Mouse (Mus musculus): ENCODE results near the gene Mark3.

DNA sequence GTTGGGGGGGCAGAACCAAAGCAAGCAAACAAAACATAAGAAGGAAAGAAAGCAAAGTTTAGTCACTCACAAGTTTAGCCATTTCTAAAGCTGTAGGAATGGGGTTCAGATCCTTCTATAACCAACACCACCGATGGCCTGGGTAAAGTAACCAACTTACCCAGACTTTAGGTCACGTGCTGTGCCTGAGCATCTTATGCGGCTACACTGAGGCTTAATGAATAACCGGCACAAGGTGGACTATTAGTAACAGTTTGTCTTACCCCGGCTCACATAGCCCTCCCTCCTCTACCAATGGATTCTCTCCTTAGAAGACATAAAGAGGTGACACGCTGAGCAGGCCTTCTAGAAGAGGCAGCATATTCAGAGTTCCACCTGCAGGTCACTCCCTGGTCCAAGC lies 1.0 kb upstream of the Mark3 start:
- TF ChIP-seq REST (IDR thresholded peaks at IDR 0.05; ENCODE audit: insufficient read depth, insufficient read length) (no peak), POLR2A (IDR thresholded peaks at IDR 0.05; ENCODE audit: insufficient read length, low read depth) (no peak), TCF12 (IDR thresholded peaks at IDR 0.05; ENCODE audit: insufficient read depth, poor library complexity, severe bottlenecking) (no peak), MAX (IDR thresholded peaks at IDR 0.05; ENCODE audit: low read depth) (no peak), CEBPB (IDR thresholded peaks at IDR 0.05; ENCODE audit: insufficient read depth, poor library complexity, severe bottlenecking) (no peak), USF1 (IDR thresholded peaks at IDR 0.05; ENCODE audit: low read depth) (no peak)

Measured in myocyte (in vitro differentiated cells).